Mouse (Mus musculus): Measurements from ENCODE around the gene 1700012B07Rik. TPM values are rescaled to one million over a fixed set of nuclear protein-coding genes. Genes with fewer than 3 reads are reported as not detected.

1700012B07Rik gene
- polyA plus RNA-seq, 1 experiment: not detected

DNA sequence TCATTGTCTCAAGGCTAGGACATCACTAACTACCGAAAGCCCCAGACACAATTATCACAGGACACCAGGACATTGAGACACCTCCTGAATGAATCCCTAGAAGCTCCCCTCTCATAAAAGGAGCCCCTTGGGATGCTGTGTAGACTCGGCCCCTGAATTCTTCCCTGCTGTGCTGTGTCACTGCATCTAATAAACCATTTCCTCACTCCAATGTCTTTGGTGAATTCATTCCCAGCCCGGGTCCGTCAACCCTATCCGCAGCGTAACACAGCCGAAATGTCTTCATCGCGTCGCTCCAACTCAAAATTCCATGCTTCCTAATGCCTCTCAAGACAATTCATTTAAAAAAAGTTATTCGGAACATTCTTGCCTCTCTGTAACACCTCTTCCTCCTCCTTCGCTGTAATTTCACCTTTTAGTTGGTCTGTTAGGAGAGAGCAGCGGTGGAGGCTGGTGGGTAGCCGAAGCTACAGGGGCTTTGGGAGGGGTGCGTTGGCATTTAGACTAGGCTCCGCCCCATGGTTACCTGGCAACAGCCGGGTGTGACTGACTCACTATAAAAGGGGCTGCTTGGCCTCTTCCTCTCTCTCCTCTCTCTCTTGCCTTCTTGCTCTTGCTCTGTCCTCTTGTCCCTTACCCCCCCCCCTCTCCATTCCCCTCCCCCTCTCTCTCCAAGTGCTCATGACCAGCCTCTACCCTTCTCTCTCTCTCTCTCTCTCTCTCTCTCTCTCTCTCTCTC lies 25.6 kb upstream of the 1700012B07Rik start:
- Histone ChIP-seq H3K27ac (ENCODE audit: insufficient read depth, low read depth, low read length) (no peak overlapping the region), H3K4me3 (ENCODE audit: insufficient read depth, low read length) (no peak overlapping the region), H3K4me1 (ENCODE audit: control insufficient read depth, insufficient read depth, low read length) (no peaks in the 10 kb centered on the region)
- TF ChIP-seq POLR2A (IDR thresholded peaks at IDR 0.05; ENCODE audit: borderline replicate concordance, low read depth, low read length): no peak
- no peak for TF ChIP-seq CTCF (IDR thresholded peaks at IDR 0.05; ENCODE audit: low read depth, low read length)

DNA sequence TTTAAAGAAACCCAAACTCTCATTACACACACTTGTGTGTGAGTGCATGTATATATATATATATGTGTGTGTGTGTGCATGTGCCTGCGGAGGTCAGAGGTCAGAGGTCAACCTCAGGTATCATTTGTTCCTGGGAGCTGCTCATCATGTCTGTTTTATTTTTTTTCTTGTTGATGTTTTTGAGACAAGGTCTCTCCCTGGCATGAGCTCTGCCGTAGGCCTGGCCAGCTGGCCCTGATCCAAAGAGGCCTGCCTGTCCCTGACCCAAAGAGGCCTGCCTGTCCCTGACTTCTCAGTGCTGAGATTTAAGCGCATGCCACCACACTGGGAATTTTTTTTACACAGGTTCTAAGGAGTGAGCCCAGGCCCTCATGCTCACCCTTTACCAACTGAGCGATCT lies 24.1 kb upstream of the 1700012B07Rik start:
- no peak overlapping the region for H3K27ac ChIP-seq (ENCODE audit: insufficient read depth, low read depth, low read length)
- H3K4me3 ChIP-seq (ENCODE audit: insufficient read depth, low read length): no peak overlapping the region
- H3K4me1 ChIP-seq (ENCODE audit: control insufficient read depth, insufficient read depth, low read length): no peaks in the 10 kb centered on the region
- TF ChIP-seq POLR2A (IDR thresholded peaks at IDR 0.05; ENCODE audit: borderline replicate concordance, low read depth, low read length): no peak
- TF ChIP-seq CTCF (IDR thresholded peaks at IDR 0.05; ENCODE audit: low read depth, low read length): no peak

GRCm38 (mm10) chr11:109846343-109846742 lies 18.5 kb upstream of the 1700012B07Rik start:
- no peak overlapping the region for H3K27ac ChIP-seq (ENCODE audit: insufficient read depth, low read depth, low read length)
- H3K4me1 ChIP-seq (ENCODE audit: control insufficient read depth, insufficient read depth, low read length): peaks cover 8% of the 10 kb centered on the region
- no peak overlapping the region for H3K4me3 ChIP-seq (ENCODE audit: insufficient read depth, low read length)
- no peak for TF ChIP-seq CTCF (IDR thresholded peaks at IDR 0.05; ENCODE audit: low read depth, low read length)
- no peak for TF ChIP-seq POLR2A (IDR thresholded peaks at IDR 0.05; ENCODE audit: borderline replicate concordance, low read depth, low read length)

DNA sequence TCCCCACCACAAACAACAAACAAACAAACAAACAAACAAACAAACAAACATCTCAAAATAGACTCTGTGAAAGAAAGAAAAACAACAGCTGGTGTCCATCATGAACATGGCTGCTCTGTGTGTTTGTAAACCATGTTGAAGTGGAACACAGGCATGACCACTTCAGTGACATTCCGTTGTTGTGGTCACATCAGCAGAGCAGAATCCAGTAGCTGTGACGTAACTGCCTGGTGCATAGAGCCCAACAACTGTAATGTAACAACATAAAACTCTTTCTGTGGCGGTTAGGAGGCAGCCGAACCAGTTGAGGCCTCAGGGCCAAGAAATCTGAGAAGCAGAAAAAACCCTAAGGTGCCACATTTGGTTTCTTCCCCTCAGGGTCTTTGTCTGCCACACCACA lies 17.8 kb upstream of the 1700012B07Rik start:
- Histone ChIP-seq H3K4me1 (ENCODE audit: control insufficient read depth, insufficient read depth, low read length) (peaks cover 8% of the 10 kb centered on the region), H3K27ac (ENCODE audit: insufficient read depth, low read depth, low read length) (no peak overlapping the region), H3K4me3 (ENCODE audit: insufficient read depth, low read length) (no peak overlapping the region)
- TF ChIP-seq POLR2A (IDR thresholded peaks at IDR 0.05; ENCODE audit: borderline replicate concordance, low read depth, low read length) (no peak), CTCF (IDR thresholded peaks at IDR 0.05; ENCODE audit: low read depth, low read length) (no peak)

DNA sequence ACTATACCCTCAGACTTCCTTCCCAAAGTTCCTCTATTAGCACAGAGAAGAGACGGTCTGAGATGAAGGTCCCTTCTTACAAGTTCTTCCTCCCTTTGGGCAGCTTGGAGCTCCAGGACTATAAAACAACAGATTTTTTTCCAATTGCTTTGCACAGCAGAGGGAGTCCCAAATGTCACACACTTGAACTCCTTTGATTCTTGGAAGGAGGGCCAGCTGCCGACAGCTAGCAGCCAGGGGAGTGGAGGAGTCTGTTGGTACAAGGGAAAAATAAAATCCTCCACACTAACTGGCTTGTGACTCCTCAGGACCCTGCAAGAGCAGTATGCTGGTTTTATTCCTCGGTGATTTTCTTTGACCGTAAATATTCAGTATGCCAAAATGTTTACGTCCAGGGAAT lies 16.6 kb upstream of the 1700012B07Rik start:
- Histone ChIP-seq H3K4me3 (ENCODE audit: insufficient read depth, low read length) (no peak overlapping the region), H3K4me1 (ENCODE audit: control insufficient read depth, insufficient read depth, low read length) (peaks cover 8% of the 10 kb centered on the region), H3K27ac (ENCODE audit: insufficient read depth, low read depth, low read length) (no peak overlapping the region)
- TF ChIP-seq CTCF (IDR thresholded peaks at IDR 0.05; ENCODE audit: low read depth, low read length) (no peak), POLR2A (IDR thresholded peaks at IDR 0.05; ENCODE audit: borderline replicate concordance, low read depth, low read length) (no peak)

DNA sequence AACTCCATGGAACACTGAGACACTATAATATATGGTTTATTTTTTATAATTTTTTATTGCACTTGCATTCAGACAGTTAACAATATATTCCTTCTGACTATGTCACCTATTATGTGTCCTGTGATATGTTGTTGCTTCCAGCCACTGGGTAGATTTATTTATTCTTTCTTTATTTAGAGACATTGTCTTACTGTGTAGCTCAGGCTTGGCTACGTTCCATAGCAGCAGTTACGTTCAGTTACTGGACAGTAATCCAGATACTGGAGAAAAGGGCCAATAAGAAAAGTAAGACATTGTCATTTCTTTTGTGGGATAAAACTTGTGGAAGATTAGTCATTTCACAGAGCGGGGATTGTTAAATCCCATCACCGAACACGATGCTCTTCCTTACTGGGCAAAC lies 2.5 kb upstream of the 1700012B07Rik start:
- H3K27ac ChIP-seq (ENCODE audit: insufficient read depth, low read depth, low read length): no peak overlapping the region
- no peak overlapping the region for H3K4me3 ChIP-seq (ENCODE audit: insufficient read depth, low read length)
- TF ChIP-seq CTCF (IDR thresholded peaks at IDR 0.05; ENCODE audit: low read depth, low read length): no peak
- TF ChIP-seq POLR2A (IDR thresholded peaks at IDR 0.05; ENCODE audit: borderline replicate concordance, low read depth, low read length): no peak
- H3K4me1 ChIP-seq (ENCODE audit: control insufficient read depth, insufficient read depth, low read length): no peaks in the 10 kb centered on the region

- TF ChIP-seq CTCF (IDR thresholded peaks at IDR 0.05; ENCODE audit: low read depth, low read length) (no peak), POLR2A (IDR thresholded peaks at IDR 0.05; ENCODE audit: borderline replicate concordance, low read depth, low read length) (no peak)
- Histone ChIP-seq H3K4me1 (ENCODE audit: control insufficient read depth, insufficient read depth, low read length) (no peaks in the 10 kb centered on the region), H3K4me3 (ENCODE audit: insufficient read depth, low read length) (no peak overlapping the region), H3K27ac (ENCODE audit: insufficient read depth, low read depth, low read length) (no peak overlapping the region)
These were observed 5.6 kb downstream of the 1700012B07Rik start for GRCm38 (mm10) chr11:109822280-109822679.

DNA sequence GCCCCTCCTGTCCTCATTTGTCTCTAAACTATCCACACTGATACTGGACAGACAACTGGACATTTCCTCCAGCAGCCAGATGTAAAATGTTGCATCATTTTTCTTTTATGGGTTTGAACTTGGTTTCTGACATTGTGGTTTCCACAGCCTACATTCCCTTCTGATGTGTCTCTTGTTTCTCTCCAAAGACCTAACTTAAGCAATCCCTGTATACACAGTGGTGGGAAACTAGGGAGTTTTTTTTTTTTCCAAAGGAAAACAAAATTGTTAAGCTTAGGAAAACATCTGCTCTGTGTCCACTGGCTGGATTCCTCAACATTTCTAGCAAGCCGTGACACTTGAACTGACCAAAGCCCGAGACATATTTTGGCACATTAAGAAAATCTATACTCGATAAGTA lies 10.4 kb downstream of the 1700012B07Rik start:
- no peak overlapping the region for H3K4me3 ChIP-seq (ENCODE audit: insufficient read depth, low read length)
- no peak overlapping the region for H3K27ac ChIP-seq (ENCODE audit: insufficient read depth, low read depth, low read length)
- no peaks in the 10 kb centered on the region for H3K4me1 ChIP-seq (ENCODE audit: control insufficient read depth, insufficient read depth, low read length)
- no peak for TF ChIP-seq CTCF (IDR thresholded peaks at IDR 0.05; ENCODE audit: low read depth, low read length)

- no peaks in the 10 kb centered on the region for H3K4me1 ChIP-seq (ENCODE audit: control insufficient read depth, insufficient read depth, low read length)
- H3K4me3 ChIP-seq (ENCODE audit: insufficient read depth, low read length): no peak overlapping the region
- no peak overlapping the region for H3K27ac ChIP-seq (ENCODE audit: insufficient read depth, low read depth, low read length)
- no peak for TF ChIP-seq CTCF (IDR thresholded peaks at IDR 0.05; ENCODE audit: low read depth, low read length)
- TF ChIP-seq POLR2A (IDR thresholded peaks at IDR 0.05; ENCODE audit: borderline replicate concordance, low read depth, low read length): no peak
These were observed 10.9 kb downstream of the 1700012B07Rik start for GRCm38 (mm10) chr11:109816911-109817310.

- H3K4me1 ChIP-seq (ENCODE audit: control insufficient read depth, insufficient read depth, low read length): no peaks in the 10 kb centered on the region
- TF ChIP-seq POLR2A (IDR thresholded peaks at IDR 0.05; ENCODE audit: borderline replicate concordance, low read depth, low read length) (no peak), CTCF (IDR thresholded peaks at IDR 0.05; ENCODE audit: low read depth, low read length) (no peak)
- H3K4me3 ChIP-seq (ENCODE audit: insufficient read depth, low read length): no peak overlapping the region
- H3K27ac ChIP-seq (ENCODE audit: insufficient read depth, low read depth, low read length): no peak overlapping the region
These were observed 16.1 kb downstream of the 1700012B07Rik start for GRCm38 (mm10) chr11:109811721-109812120.
